Mouse (Mus musculus) brain, embryonic 14.5 days (tissue): Measurements from ENCODE around the gene E2f4. TPM values are rescaled to one million over a fixed set of nuclear protein-coding genes. Genes with fewer than 3 reads are reported as not detected.

Experiments
- DNase-seq: peaks from one replicate; pipeline ENCODE4 v3.0.0-alpha.2; 2011; ENCODE audit warnings: low read depth
- CTCF ChIP-seq: fragments of 200-500 bp; IDR thresholded peaks from 2 replicates; pipeline ENCODE4 v1.5.1; 2012; ENCODE audit warnings: inconsistent platforms, mild to moderate bottlenecking, moderate library complexity, borderline replicate concordance; ENCODE audit not compliant: insufficient read depth, insufficient read length; ENCODE audit errors: extremely low read depth
- POLR2A ChIP-seq: fragments of 200-500 bp; IDR thresholded peaks from 2 replicates; pipeline ENCODE4 v1.6.1; 2012; ENCODE audit warnings: mild to moderate bottlenecking, inconsistent platforms, borderline replicate concordance; ENCODE audit not compliant: poor library complexity, insufficient read depth, insufficient read length, severe bottlenecking; ENCODE audit errors: extremely low read depth
- polyA plus RNA-seq: library from polyadenylated mRNA; depleted of rRNA; stranded (reverse); fragments of >200 nt; gene quantifications from 2 replicates; pipeline ENCODE4 v1.2.3, GENCODE M21; 2012

E2f4 gene
- polyA plus RNA-seq, 1 experiment = 89.4 TPM

DNA sequence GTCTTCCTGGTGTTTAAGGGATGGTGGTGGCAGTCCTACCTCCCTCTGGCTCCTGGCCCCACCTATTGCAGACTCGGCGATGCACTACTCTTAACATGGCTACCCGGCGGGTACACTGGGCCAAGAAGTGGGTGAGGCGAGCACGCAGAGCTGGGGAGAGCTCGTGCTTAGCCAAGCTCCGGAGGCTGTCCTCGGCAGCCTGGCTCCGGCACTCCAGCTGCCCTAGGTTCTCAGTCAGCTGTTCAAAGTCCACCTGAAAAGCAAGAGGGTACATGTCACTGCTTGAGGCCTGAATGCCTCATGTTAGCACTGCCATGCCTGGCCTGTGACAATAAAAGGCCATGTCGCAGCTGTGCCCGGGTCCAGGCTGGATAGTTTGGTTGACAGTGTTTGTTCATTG lies 32.9 kb downstream of the E2f4 start:
- TF ChIP-seq CTCF (no peak), POLR2A (no peak)
- DNase-seq = no peak

GRCm38 (mm10) chr8:105331469-105331868 lies 34.0 kb downstream of the E2f4 start:
- no peak for TF ChIP-seq CTCF
- no peak for TF ChIP-seq POLR2A
- no peak for DNase-seq

GRCm38 (mm10) chr8:105331931-105332330 lies 34.5 kb downstream of the E2f4 start:
- no peak for DNase-seq
- TF ChIP-seq CTCF (no peak), POLR2A (no peak)

GRCm38 (mm10) chr8:105332523-105332922 lies 35.1 kb downstream of the E2f4 start:
- TF ChIP-seq CTCF = no peak
- TF ChIP-seq POLR2A = no peak
- DNase-seq = no peak

- no peak for DNase-seq
These were observed 39.1 kb downstream of the E2f4 start for GRCm38 (mm10) chr8:105336373-105337130.

GRCm38 (mm10) chr8:105338992-105339391 lies 41.5 kb downstream of the E2f4 start:
- DNase-seq = no peak
- TF ChIP-seq CTCF (no peak), POLR2A (no peak)

More at GRCm38 (mm10) chr8:105336373-105337130, 39.1 kb downstream of the E2f4 start:
- TF ChIP-seq POLR2A = no peak
- TF ChIP-seq CTCF = no peak

DNA sequence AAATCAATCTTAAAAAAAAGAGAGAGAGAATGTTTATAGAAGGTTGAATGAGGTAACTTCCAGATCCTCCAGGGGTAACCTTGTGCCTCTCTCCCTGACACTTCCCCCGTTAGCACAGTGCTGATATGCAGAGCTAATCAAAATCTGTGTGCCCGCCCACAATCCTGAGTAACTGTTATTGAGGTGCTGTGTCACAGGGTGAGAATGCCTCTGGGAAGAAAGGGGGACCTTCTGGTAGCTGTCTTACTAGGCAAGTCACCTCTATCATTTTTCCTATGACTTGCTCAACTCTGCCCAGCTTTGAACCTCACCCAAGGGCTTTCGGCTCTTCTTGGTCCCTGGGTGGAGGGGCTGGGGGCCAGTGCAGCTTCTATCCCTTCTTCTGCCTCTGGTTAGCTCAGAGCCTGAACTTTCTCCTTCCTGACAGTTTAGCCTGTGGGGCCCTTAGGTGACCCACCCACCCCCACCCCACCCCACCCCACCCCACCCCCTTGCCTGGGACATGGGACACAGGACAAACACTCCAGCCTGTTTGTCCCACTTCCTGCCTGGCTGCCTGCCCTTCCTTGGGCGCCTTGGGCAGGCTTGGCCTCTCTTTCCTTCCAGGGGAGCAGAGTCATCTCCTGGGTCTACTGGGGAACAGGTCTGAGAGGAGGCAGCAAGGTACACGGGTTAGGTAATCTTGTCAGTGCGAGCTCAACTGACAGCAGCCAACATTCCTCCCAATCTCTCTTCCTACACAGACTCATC lies 42.6 kb downstream of the E2f4 start:
- TF ChIP-seq POLR2A (no peak), CTCF (no peak)
- no peak for DNase-seq

GRCm38 (mm10) chr8:105341399-105341798 lies 43.9 kb downstream of the E2f4 start:
- DNase-seq = peak; percentile 66
- TF ChIP-seq POLR2A (no peak), CTCF (no peak)

DNA sequence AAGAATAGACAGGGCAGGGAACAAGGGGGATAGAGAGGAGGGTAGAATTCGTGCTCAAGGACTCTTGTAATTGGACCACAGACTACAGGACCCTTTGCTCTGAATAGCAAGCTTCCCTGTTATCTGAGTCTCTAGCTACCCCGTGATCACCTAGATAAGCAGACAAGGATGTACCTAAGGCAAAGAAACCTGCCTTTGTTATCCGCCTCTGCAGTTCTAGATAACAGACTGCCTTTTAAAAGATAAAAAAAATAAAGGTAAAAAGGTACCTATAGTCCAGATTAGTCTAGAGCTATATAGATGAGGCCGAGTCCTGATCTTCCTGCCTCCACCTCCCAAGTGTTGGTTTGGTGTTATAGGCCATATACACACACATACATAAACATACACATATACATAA lies 45.3 kb downstream of the E2f4 start:
- no peak for DNase-seq
- no peak for TF ChIP-seq CTCF
- no peak for TF ChIP-seq POLR2A

GRCm38 (mm10) chr8:105343791-105344574 lies 46.5 kb downstream of the E2f4 start:
- TF ChIP-seq CTCF = no peak
- DNase-seq = no peak

DNA sequence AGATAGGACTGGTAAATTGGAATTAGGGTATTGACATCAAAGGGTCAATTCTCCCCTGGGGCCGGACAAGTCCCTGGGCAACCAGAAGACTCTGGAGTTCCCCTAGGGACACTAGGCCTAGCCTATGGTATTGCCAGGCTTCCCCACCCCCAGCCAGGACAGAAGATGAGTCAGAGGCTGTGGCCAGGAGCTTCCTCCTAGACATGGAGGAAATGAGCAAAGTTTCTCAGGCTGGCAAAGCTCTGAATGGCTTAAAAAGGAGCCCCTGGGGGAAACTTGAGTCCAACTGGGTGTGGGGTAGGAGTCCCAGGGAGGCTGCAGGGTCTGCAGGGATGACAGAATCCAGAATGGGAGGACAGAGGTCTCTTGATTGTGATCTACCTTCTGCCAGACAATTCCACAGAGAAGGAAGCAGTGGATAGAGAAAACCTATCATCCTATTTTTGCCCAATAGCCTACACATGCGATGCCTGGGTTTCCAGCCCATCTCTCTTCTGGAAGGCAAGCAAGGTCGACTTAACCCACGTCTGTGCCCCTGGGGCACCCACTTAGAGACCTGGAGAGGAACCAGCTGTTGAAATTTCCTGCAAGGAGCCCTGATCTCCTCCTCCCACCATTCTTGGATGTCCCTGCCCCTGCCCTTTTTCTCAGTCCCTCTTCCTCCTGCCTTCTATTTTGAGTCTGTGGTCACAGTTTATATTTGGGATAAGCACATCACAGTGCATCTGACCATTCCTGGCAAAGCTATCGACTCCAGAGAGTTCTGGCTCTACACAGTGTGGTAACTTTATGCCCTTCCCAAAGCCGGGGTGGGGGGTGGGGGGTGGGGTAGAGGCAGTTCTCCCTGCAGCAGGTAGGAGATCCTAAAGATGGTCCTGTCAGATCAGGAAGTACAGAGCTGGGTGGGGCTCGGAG lies 47.9 kb downstream of the E2f4 start:
- TF ChIP-seq CTCF = no peak
- no peak for TF ChIP-seq POLR2A
- no peak for DNase-seq
